Mouse (Mus musculus) cerebellum, adult 2 months (tissue): Measurements from ENCODE around the gene Bbs7.
A peak's percentile ranks its signal among the peaks of the same experiment; 100 is the strongest.

ENCODE experiments used
- CTCF ChIP-seq: fragments of 200-500 bp; IDR thresholded peaks from 2 replicates; pipeline ENCODE4 v1.5.1; 2011; ENCODE audit warnings: low read depth, mild to moderate bottlenecking, control low read depth, low read length, moderate library complexity, borderline replicate concordance; ENCODE audit not compliant: insufficient read depth
- POLR2A ChIP-seq: fragments of 200-500 bp; IDR thresholded peaks from 2 replicates; pipeline ENCODE4 v1.6.1; 2011; ENCODE audit warnings: low read length, control low read depth, borderline replicate concordance; ENCODE audit not compliant: insufficient read depth

GRCm38 (mm10) chr3:36552406-36553047 is 60.8 kb downstream of the Bbs7 start, which contains the start of gene Exosc9:
- no peak for TF ChIP-seq CTCF
- TF ChIP-seq POLR2A: peak; percentile 79
